Mouse (Mus musculus): ENCODE measurements around the gene Celf2.

- no peak for TF ChIP-seq CTCF (IDR thresholded peaks at IDR 0.05; ENCODE audit: control insufficient read depth, insufficient read depth, insufficient replicate concordance, low read depth, low read length)
- no peak for TF ChIP-seq POLR2A (IDR thresholded peaks at IDR 0.05; ENCODE audit: control insufficient read depth, low read depth, low read length)
Observed at GRCm38 (mm10) chr2:6925505-6925904, 583.9 kb downstream of the Celf2 start.
